Mouse (Mus musculus) naive thymus-derived CD4-positive, alpha-beta T cell, adult 2 months (primary cell): ENCODE data around the gene Htr2a.

Experiments
- DNase-seq: peaks from one replicate; pipeline ENCODE4 v3.0.0-alpha.2; 2011; ENCODE audit warnings: low read depth

Htr2a gene

DNA sequence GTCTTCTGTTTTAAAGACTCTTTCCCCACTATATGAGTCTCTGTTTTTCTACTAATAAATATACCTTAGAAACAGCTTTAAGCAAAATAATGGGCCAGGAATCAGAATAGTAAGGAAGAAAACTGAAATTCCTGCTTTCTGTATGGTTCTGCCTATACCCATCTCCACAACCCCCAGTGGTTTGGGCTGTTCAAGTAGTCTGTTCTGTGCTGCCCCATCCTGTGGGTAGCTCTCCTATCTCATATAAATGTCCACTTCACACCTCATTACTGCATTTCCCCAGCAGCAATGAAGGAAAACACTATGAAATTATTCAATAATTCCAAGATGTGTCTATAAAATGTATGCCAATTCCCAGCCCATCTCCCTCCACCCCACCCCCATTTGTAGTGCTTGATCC, 56.8 kb downstream of the Htr2a start:
- no peak for DNase-seq

DNA sequence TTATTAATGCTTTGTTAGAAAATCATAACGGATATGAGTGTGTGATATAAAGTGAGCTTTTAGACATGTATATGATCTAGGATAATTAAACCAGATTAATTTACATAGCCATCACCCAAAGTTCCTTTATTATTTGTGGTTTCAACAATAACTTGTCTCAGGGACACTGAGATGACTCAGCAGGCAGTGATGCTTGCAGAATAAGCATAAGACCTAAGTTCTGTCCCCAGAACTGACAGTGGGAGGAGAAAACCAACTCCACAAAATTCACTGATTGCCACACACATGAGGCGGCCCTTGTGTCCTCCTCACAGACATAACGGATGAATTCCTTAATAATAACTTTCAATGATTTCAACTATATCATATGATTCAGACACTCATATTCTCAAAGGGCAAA, 58.6 kb downstream of the Htr2a start:
- no peak for DNase-seq

DNA sequence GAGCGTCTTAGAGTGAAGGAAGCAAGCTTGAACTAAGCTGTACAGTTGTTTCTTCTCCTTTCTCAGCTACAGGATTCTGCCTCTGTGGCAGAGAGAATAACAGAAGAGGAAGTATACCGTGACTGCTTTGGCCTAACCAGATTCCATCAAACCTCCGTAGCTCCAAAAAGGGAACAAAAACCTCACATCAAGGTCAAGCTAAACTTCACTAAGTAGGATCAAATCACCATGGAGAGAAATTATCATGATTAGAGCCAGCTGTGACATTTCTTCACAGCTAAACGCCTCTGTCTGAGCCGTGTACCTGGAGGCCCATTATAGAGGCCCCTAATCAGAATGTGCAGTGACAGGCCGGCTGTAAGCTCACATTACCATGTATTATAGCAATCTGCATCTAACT, 63.3 kb downstream of the Htr2a start:
- no peak for DNase-seq

- DNase-seq, result peak; percentile 59
Measured at GRCm38 (mm10) chr14:74709054-74709453, 68.4 kb downstream of the Htr2a start.

- no peak for DNase-seq
Measured at GRCm38 (mm10) chr14:74723541-74723940, 82.9 kb downstream of the Htr2a start.

GRCm38 (mm10) chr14:74731221-74732078, 90.8 kb downstream of the Htr2a start:
- peak; percentile 19 for DNase-seq

- DNase-seq, result peak; percentile 91
Measured at GRCm38 (mm10) chr14:74732079-74732783, 91.6 kb downstream of the Htr2a start, which contains the start of gene Esd. Esd (plus strand) TSS chr14:74732297.

GRCm38 (mm10) chr14:74733397-74733796, 92.8 kb downstream of the Htr2a start:
- no peak for DNase-seq

GRCm38 (mm10) chr14:74735471-74735870, 94.8 kb downstream of the Htr2a start:
- no peak for DNase-seq

GRCm38 (mm10) chr14:74736850-74737249, 96.2 kb downstream of the Htr2a start:
- no peak for DNase-seq
